Mouse (Mus musculus): Measurements from ENCODE around the gene Rgs21. TPM values are rescaled to one million over a fixed set of nuclear protein-coding genes. Genes with fewer than 3 reads are reported as not detected.

The Rgs21 gene
- polyA plus RNA-seq, 1 experiment from 2014 or later = not detected

DNA sequence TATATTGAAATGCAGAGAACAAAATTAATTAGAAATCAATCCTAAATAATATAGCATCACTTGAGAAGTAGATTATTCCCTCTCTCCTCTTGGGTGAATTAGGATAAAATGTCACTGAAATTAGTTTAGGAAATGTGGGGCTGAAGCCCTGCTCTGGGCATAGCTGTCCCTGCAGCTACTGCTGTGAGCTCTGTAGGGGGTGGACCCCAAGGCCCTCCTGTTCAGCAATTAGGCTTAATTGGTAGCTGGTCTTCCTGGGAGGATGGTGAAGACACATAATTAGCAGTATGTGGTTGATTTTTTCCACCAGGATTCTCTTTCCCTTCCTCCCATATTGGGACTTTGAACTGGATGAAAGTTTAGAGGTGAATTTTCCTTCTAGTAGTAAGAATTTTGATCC is 68.7 kb downstream of the Rgs21 start:
- H3K4me1 ChIP-seq = 0 out of 2 replicates have a peak, but pooled peaks cover 7% of the 10 kb centered on the region
- no peaks in the 10 kb centered on the region for H3K27me3 ChIP-seq
- no peak overlapping the region for H3K9ac ChIP-seq
- H3K36me3 ChIP-seq (ENCODE audit: poor library complexity, severe bottlenecking) = no peaks in the 10 kb centered on the region
- no peak overlapping the region for H3K4me2 ChIP-seq
- H3K27ac ChIP-seq = no peak overlapping the region
- peak; percentile 39; the same call in 1 of the 2 replicates for ATAC-seq
- no peak overlapping the region for H3K4me3 ChIP-seq
- no peaks in the 10 kb centered on the region for H3K9me3 ChIP-seq (replicated peaks)

DNA sequence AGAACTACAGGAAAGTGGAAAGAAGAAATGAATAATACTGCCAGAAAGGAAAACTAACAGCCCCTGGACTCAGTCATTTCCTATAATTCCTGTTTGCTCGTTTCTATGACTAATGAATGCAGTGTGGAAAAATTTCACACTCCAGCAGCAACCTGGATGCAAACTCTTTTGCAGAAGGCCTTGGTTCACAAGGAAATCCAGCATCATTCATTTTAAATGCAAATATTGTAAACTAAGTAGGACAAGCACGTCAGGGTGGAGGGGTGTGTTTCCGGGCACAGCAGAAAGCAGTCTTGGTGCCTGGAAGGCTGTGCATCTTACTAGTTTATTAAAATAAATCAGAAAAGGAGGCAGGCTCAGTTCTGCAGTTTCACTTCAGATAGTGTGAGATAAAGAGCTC is 69.4 kb downstream of the Rgs21 start:
- no peaks in the 10 kb centered on the region for H3K27me3 ChIP-seq
- 31% methylated on average over 3 of the region's 3 CpGs for WGBS
- no peak overlapping the region for H3K4me2 ChIP-seq
- no peak overlapping the region for H3K27ac ChIP-seq
- ATAC-seq = peak; percentile 48; the same call in 1 of the 2 replicates
- no peaks in the 10 kb centered on the region for H3K36me3 ChIP-seq (ENCODE audit: poor library complexity, severe bottlenecking)
- no peak overlapping the region for H3K9ac ChIP-seq
- H3K9me3 ChIP-seq (replicated peaks) = no peaks in the 10 kb centered on the region
- 0 out of 2 replicates have a peak, but pooled peaks cover 7% of the 10 kb centered on the region for H3K4me1 ChIP-seq
- H3K4me3 ChIP-seq = no peak overlapping the region

DNA sequence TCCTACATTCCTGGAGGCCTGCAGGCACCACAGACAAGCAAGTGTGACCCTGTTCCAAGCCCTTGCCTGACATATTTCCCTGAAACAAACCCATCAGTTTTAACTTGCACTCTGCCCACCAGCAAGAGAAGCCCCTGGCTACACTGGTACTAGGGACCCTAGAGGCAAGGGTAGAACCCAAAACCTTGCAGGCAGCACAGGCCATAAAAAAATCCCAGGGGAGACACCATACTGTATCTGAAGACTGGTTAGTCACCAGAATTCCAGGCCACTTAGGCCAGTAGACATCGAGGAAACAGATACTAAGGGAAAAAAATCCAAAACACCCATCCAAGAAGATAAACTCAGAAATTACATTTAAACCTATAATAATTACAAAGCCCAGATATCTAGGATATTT is 74.1 kb downstream of the Rgs21 start:
- Histone ChIP-seq H3K4me1 (no peaks in the 10 kb centered on the region), H3K9me3 (replicated peaks) (no peaks in the 10 kb centered on the region), H3K9ac (no peak overlapping the region), H3K27ac (no peak overlapping the region), H3K36me3 (ENCODE audit: poor library complexity, severe bottlenecking) (no peaks in the 10 kb centered on the region), H3K27me3 (no peaks in the 10 kb centered on the region), H3K4me2 (no peak overlapping the region), H3K4me3 (no peak overlapping the region)
- ATAC-seq = no peak
- 97% methylated on average over 1 of the region's 1 CpGs for WGBS

DNA sequence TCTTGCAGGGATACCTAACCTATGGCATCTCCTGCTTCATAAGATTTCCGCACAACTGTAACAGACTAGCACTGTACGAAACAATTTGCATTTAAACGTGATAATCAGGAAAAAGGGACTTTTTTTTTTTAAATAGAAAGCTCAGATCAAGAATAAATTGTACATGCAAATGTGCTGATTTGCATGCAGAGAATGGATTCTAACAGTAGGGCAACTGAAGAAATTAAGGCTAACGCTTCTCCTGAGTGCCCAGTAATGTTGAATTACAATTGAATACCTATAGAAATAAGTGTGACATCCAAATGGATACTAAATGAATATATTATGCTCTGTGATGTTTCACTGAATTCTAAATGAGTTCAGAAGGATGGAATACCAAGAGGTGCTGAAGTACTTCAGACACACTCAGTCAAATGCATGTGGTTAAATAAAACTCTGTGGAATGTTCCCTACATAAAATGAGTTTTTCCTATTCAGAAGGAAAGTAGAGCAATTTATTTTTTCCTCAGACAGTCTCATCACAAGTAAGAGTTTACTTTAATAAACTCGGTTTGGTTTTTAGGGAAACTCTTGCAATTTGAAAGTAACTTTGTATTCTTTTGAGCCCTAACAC is 79.1 kb downstream of the Rgs21 start:
- Histone ChIP-seq H3K4me3 (no peak overlapping the region), H3K4me1 (no peaks in the 10 kb centered on the region), H3K27me3 (no peaks in the 10 kb centered on the region), H3K9me3 (replicated peaks) (no peaks in the 10 kb centered on the region), H3K36me3 (ENCODE audit: poor library complexity, severe bottlenecking) (no peaks in the 10 kb centered on the region), H3K9ac (no peak overlapping the region), H3K27ac (no peak overlapping the region), H3K4me2 (no peak overlapping the region)
- WGBS = 57% methylated on average over 5 of the region's 5 CpGs
- ATAC-seq = 0 out of 2 replicates have a peak, but pooled peaks have one; percentile 30

Other genes with a start within 250 kb of the Rgs21 start
- 0.36 and 0.37 TPM in 2 replicates for gene Rgs18, start 207.8 kb upstream of the Rgs21 start, polyA plus RNA-seq (2015; fragmentation: Nextera tagmentation; extraction: Ambion mirVana)